Mouse (Mus musculus): Measurements from ENCODE around the gene Dnajc5. TPM values are rescaled to one million over a fixed set of nuclear protein-coding genes. Genes with fewer than 3 reads are reported as not detected.

The Dnajc5 gene
- polyA plus RNA-seq (2014; fragmentation: Illumina TruSeq; extraction: RNeasy Lipid Tissue Mini Kit (QIAGEN cat#74804); ENCODE audit: low read depth, low replicate concordance): 47.9 TPM

DNA sequence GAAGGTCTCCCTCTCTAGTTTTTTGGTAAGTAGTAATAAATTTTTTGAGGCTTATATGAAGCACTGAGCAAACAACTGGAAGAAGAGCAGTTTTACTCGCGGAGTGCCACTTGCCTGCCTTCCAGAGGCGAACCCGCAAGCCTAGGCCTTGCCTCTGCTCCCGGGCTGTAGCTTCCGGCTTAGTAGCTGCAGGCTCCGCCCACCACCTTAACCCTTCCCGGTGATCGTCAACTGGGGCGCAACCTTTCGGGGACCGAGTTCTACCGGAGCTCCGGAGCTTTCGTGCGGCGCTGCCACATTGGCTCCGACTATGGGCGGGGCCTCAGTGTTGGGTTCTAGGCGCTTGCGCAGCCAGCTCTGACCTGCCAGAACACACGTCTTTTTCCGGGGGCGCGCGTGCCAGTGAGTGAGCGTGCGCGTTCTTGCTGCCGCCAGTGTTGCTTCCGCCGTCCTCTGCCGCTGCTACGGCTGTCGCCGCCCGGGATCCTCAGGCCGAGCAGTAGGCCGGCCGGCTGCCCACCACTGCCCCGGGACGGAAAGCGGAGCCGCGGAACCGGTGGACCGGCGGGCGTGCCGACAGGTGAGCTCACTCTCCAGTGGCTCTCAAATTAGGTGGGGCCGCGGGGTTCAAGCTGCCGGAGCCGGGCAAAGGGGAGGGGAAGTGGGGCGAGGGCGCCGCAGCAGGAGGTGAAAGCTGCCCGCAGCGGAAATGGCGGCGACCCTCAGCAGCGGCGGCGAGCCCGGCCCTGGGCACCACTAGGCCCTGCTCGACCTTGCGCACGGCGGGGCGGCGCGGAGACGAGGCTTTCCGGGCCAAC lies at the start of gene Dnajc5:
Dnajc5 (plus strand) TSS at position 368 of the 818 bp plus-strand sequence.

DNA sequence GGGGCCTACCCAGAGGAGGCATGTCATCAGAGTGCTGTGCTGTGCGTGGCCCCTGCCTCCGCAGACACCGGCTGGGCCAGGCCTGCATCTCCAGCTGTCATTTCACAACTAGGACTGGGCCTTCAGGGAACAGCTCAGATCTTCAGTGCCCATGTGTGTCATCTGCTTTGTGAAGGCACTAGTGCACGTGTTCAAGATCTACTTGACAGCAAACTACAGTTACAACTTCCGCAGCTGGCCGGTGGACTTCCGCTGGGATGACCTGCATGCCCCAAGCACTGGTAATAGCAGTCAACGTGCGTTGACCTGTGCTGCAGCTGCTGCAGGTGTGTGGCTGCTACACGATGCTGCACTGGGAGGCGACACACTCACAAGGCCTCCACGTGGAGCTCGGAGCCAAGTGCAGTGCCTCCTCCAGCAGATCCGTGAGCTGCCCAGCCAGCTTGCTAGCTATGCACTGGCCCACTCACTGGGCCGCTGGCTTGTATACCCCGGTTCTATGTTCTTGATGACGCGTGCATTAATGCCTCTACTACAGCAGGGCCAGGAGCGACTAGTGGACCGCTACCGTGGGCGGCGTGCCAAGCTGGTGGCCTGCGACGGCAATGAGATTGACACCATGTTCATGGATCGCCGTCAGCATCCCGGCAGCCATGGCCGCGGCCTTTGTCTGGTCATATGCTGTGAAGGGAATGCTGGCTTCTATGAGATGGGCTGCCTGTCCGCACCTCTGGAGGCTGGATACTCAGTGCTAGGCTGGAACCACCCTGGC lies 26.9 kb upstream of the Dnajc5 start, which contains the start of gene Abhd16b:
Abhd16b (plus strand) TSS at position 51 of the 772 bp plus-strand sequence.

DNA sequence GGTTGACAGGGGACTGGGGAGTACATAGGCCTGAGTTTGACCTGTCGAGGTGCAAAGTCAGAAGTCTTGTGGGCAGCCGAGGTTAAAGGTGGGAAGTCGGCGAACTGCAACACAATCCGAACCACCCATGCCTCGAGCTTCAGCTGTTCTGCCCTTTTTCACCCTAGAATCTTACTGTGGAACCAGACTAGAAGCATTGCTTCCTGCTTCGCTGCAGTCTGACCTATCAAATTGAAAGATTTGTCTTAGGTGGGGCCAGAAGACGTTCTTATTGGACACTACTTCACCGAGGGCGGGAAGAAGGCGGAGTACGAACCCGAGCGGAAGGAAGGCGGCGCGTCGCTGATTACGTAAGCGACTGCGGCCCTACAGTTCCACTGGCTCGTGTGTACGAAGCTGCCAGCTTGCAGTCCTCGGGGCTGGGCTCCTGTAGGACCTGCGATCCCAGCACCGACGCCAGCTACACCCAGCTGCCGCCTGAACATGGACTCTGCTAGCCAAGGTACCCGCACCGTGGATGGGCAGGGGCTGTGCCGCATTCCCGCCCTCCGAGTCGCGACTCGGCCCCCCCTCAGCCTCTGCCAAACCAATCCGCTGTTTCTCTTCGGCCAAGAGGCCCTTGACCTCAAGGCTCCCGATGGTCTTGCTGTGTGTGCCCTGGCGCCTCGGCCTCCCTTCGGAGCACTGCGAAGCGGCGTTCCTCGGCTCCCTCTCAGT lies 23.3 kb upstream of the Dnajc5 start, which contains the start of gene Tpd52l2:
Tpd52l2 (plus strand) TSS at position 312 of the 717 bp plus-strand sequence.

DNA sequence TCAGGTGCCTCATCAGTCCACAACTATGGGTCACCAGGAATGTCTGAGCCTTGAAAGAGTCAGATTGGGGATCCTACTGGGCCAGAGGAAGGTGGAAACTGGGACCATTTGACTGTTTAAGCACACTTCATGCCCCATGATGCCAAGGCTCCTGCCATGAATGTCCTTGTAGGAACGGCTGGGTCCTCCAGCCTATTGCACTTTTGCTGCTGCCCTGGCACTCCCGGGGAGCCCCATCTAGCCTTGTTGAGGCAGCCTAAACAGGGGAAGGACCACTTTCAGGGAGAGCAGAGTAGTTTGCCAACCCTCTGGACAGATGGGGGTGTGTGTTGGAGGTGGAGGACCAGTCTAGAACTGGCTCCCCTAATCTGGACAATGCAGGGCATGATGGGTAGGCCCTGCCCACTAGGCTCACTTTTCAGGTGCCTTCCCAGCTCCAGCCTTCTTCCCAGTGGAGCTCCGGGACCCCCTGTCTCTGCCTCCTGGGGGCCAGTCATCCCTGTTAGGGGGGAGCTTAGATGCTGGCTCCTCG lies 64.2 kb downstream of the Dnajc5 start, which contains the start of gene Uckl1:
Uckl1 (minus strand) TSS at position 482 of the 532 bp plus-strand sequence.

GRCm38 (mm10) chr2:181591528-181592085 lies 71.3 kb downstream of the Dnajc5 start, which contains the start of gene Prpf6:
TSS of gene Prpf6 (plus strand) at chr2:181591868.

GRCm38 (mm10) chr2:181592231-181593041 lies 72.2 kb downstream of the Dnajc5 start, which contains the start of gene Zfp512b:
TSS of gene Zfp512b (minus strand) at chr2:181592803.

DNA sequence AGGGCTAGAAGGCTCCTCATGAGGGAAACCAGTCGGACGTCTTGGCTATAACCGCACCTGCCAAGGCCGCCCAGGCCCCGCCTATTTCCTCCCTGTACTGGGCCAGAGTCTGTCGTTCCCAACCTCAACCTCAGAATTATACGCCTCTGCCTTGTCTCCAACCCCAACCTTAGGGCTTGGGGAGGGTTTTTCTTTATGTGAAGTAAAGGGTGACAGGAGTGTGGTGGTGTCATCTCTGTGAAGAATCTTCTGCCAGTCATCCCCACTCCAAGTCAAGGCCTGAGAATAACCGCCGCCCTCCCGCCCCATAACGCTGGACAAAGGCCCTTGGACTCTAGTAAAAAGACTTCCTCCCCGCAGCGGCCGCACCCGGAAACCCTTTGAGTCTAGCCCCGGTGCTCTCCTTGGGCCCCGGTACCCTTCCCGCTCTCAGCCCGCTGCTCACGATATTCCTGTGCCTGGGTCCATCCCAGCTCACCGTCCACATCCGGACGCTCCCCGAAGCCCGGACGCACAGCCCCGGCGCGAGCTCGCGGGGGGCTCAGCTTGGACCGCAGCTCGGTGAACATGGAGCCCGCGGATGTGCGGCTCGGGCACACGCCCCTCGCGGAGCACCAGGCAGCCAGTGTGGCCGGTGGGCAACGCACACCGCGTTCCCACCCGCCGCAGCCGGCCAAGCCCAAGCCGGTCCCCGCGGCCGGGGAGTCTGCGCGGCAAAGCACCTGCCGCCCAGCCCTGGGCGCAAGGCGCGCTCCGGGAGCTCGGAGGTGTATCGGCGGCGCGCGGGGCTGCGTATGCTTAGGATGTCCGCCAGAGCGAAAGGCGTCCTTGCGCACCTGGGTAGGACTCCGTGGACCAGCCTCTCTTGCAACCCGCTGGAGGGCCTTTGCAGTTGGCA lies 78.4 kb downstream of the Dnajc5 start, which contains the start of gene Samd10:
Samd10 (minus strand) TSS at position 759 of the 898 bp plus-strand sequence.

Other genes starting within 250 kb of the Dnajc5 start
- gene Gmeb2, start 232.4 kb upstream of the Dnajc5 start, polyA plus RNA-seq (2014; fragmentation: Illumina TruSeq; extraction: RNeasy Lipid Tissue Mini Kit (QIAGEN cat#74804); ENCODE audit: low read depth, low replicate concordance): 6.2 TPM
- gene Stmn3, start 206.0 kb upstream of the Dnajc5 start, polyA plus RNA-seq (2014; fragmentation: Illumina TruSeq; extraction: RNeasy Lipid Tissue Mini Kit (QIAGEN cat#74804); ENCODE audit: low read depth, low replicate concordance): 3.5 TPM
- 8.2 TPM for gene Rtel1, start 200.7 kb upstream of the Dnajc5 start, polyA plus RNA-seq (2014; fragmentation: Illumina TruSeq; extraction: RNeasy Lipid Tissue Mini Kit (QIAGEN cat#74804); ENCODE audit: low read depth, low replicate concordance)
- 1.5 TPM for gene Zgpat, start 155.6 kb upstream of the Dnajc5 start, polyA plus RNA-seq (2014; fragmentation: Illumina TruSeq; extraction: RNeasy Lipid Tissue Mini Kit (QIAGEN cat#74804); ENCODE audit: low read depth, low replicate concordance)
- 36.5 TPM for gene Arfrp1, start 155.1 kb upstream of the Dnajc5 start, polyA plus RNA-seq (2014; fragmentation: Illumina TruSeq; extraction: RNeasy Lipid Tissue Mini Kit (QIAGEN cat#74804); ENCODE audit: low read depth, low replicate concordance)
- not detected for gene Lime1, start 140.4 kb upstream of the Dnajc5 start, polyA plus RNA-seq (2014; fragmentation: Illumina TruSeq; extraction: RNeasy Lipid Tissue Mini Kit (QIAGEN cat#74804); ENCODE audit: low read depth, low replicate concordance)
- gene Zbtb46, start 61.1 kb upstream of the Dnajc5 start, polyA plus RNA-seq (2014; fragmentation: Illumina TruSeq; extraction: RNeasy Lipid Tissue Mini Kit (QIAGEN cat#74804); ENCODE audit: low read depth, low replicate concordance): 8.7 TPM
- not detected for gene Abhd16b, start 27.3 kb upstream of the Dnajc5 start, polyA plus RNA-seq (2014; fragmentation: Illumina TruSeq; extraction: RNeasy Lipid Tissue Mini Kit (QIAGEN cat#74804); ENCODE audit: low read depth, low replicate concordance)
- gene Tpd52l2, start 23.3 kb upstream of the Dnajc5 start, polyA plus RNA-seq (2014; fragmentation: Illumina TruSeq; extraction: RNeasy Lipid Tissue Mini Kit (QIAGEN cat#74804); ENCODE audit: low read depth, low replicate concordance): 77.2 TPM
- 16.6 TPM for gene Uckl1, start 64.4 kb downstream of the Dnajc5 start, polyA plus RNA-seq (2014; fragmentation: Illumina TruSeq; extraction: RNeasy Lipid Tissue Mini Kit (QIAGEN cat#74804); ENCODE audit: low read depth, low replicate concordance)
- gene Prpf6, start 71.4 kb downstream of the Dnajc5 start, polyA plus RNA-seq (2014; fragmentation: Illumina TruSeq; extraction: RNeasy Lipid Tissue Mini Kit (QIAGEN cat#74804); ENCODE audit: low read depth, low replicate concordance): 40.8 TPM
- gene Zfp512b, start 72.3 kb downstream of the Dnajc5 start, polyA plus RNA-seq (2014; fragmentation: Illumina TruSeq; extraction: RNeasy Lipid Tissue Mini Kit (QIAGEN cat#74804); ENCODE audit: low read depth, low replicate concordance): 5.6 TPM
- gene Samd10, start 78.7 kb downstream of the Dnajc5 start, polyA plus RNA-seq (2014; fragmentation: Illumina TruSeq; extraction: RNeasy Lipid Tissue Mini Kit (QIAGEN cat#74804); ENCODE audit: low read depth, low replicate concordance): 9.0 TPM
- gene Gm29797, start 136.5 kb downstream of the Dnajc5 start, polyA plus RNA-seq (2014; fragmentation: Illumina TruSeq; extraction: RNeasy Lipid Tissue Mini Kit (QIAGEN cat#74804); ENCODE audit: low read depth, low replicate concordance): not detected
- 0.35 TPM for gene Sox18, start 151.2 kb downstream of the Dnajc5 start, polyA plus RNA-seq (2014; fragmentation: Illumina TruSeq; extraction: RNeasy Lipid Tissue Mini Kit (QIAGEN cat#74804); ENCODE audit: low read depth, low replicate concordance)
- not detected for gene Tcea2, start 159.8 kb downstream of the Dnajc5 start, polyA plus RNA-seq (2014; fragmentation: Illumina TruSeq; extraction: RNeasy Lipid Tissue Mini Kit (QIAGEN cat#74804); ENCODE audit: low read depth, low replicate concordance)
- gene Rgs19, start 173.5 kb downstream of the Dnajc5 start, polyA plus RNA-seq (2014; fragmentation: Illumina TruSeq; extraction: RNeasy Lipid Tissue Mini Kit (QIAGEN cat#74804); ENCODE audit: low read depth, low replicate concordance): 20.9 TPM
- gene Lkaaear1, start 178.0 kb downstream of the Dnajc5 start, polyA plus RNA-seq (2014; fragmentation: Illumina TruSeq; extraction: RNeasy Lipid Tissue Mini Kit (QIAGEN cat#74804); ENCODE audit: low read depth, low replicate concordance): not detected
- 1.0 TPM for gene Oprl1, start 194.5 kb downstream of the Dnajc5 start, polyA plus RNA-seq (2014; fragmentation: Illumina TruSeq; extraction: RNeasy Lipid Tissue Mini Kit (QIAGEN cat#74804); ENCODE audit: low read depth, low replicate concordance)
- gene Myt1, start 242.8 kb downstream of the Dnajc5 start, polyA plus RNA-seq (2014; fragmentation: Illumina TruSeq; extraction: RNeasy Lipid Tissue Mini Kit (QIAGEN cat#74804); ENCODE audit: low read depth, low replicate concordance): 3.0 TPM